Mouse (Mus musculus) cortical plate, adult 2 months (tissue): ENCODE data around the gene Gm5065. TPM values are rescaled to one million over a fixed set of nuclear protein-coding genes. Genes with fewer than 3 reads are reported as not detected.

Experiments used
- H3K27ac ChIP-seq: fragments of 200-500 bp; 2 replicates; pipeline ENCODE4 v1.5.1; 2012; ENCODE audit warnings: low read length, control low read depth, inconsistent platforms; ENCODE audit not compliant: insufficient read depth
- H3K4me1 ChIP-seq: fragments of 200-500 bp; 2 replicates; pipeline ENCODE4 v1.6.1; 2011; ENCODE audit warnings: low read length; ENCODE audit not compliant: control insufficient read depth, insufficient read depth
- H3K4me3 ChIP-seq: fragments of 200-500 bp; 2 replicates; pipeline ENCODE4 v1.5.1; 2011; ENCODE audit warnings: mild to moderate bottlenecking, low read length, control low read depth; ENCODE audit not compliant: insufficient read depth
- CTCF ChIP-seq: fragments of 200-500 bp; IDR thresholded peaks from 2 replicates; pipeline ENCODE4 v1.5.1; 2011; ENCODE audit warnings: mild to moderate bottlenecking, control low read depth, low read length; ENCODE audit not compliant: insufficient read depth; ENCODE audit errors: extremely low read depth
- POLR2A ChIP-seq: fragments of 200-500 bp; IDR thresholded peaks from 2 replicates; pipeline ENCODE4 v1.6.1; 2011; ENCODE audit warnings: mild to moderate bottlenecking, low read length, control low read depth; ENCODE audit not compliant: insufficient read depth; ENCODE audit errors: extremely low read depth
- polyA plus RNA-seq: library from polyadenylated mRNA; depleted of rRNA; stranded (reverse); fragments of >200 nt; gene quantifications from 2 replicates; pipeline ENCODE4 v1.2.3, GENCODE M21; 2012; rRNA removed

Gm5065 gene
- polyA plus RNA-seq = not detected in 2 replicates

DNA sequence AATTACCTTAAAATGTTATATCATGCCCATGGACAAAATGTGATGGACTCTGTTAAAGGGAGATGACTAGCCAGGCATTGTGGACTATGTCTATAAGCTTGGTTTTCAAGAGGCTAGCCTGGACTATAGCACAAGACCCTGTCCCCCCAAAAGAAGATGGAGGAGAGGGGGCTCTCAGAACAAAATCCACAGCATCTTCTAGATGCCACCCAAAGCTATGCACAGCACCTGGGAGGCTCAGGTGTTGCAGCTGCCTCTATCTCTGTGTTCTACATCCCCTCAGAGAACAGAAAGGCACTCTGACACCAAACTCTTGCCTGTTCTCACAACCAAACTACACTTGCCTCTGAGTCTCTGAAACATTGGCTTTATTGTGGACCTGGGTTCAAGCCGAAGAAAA lies at the start of gene Gm5065:
Gm5065 (plus strand) TSS at position 301 of the 400 bp plus-strand sequence.
- no peaks in the 10 kb centered on the region for H3K4me1 ChIP-seq
- TF ChIP-seq CTCF (no peak), POLR2A (no peak)
- H3K4me3 ChIP-seq = no peak within 1 kb of the TSS
- H3K27ac ChIP-seq = no peak within 1 kb of the TSS

DNA sequence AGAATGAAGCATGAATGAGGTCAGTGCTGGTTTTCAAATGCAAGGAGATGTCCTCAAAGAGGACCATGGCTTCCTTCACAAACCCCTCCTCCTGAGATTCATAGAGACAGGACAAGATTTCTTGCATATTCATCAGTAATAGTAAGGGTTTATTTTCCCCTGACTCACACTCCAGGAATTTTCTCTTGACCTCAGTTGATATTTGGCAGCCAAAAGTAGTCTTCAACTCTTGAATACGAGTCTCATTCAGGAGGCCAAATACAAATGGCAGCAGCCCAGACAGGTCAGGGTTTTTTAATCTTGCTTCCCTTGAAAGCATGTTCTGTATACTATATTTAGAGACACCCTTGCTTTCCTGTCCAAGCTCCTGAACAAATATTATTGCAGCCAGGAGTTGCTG lies 22.8 kb upstream of the Gm5065 start:
- no peak for TF ChIP-seq CTCF
- Histone ChIP-seq H3K27ac (no peak overlapping the region), H3K4me3 (no peak overlapping the region), H3K4me1 (no peaks in the 10 kb centered on the region)

DNA sequence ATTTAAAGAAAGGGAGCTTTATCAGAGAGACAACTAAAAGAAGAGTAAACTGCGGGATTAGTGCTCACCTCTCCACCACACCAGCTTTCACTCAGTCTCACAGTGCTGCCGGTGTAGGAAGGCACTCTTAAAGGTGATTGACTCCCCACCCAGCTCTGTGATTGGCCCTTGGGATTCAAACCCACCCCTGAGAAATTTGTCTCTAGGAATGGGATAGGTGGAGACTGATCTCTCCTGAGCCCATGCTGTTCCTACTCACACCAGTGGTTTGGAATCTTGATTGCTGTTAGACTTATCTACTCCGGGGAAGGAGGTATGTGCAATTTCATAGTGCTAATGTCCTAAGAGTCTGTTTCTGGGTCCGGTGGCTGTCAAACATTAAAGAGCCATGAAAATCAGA lies 598 bp downstream of the Gm5065 start, which contains the start of gene Nlrp2:
Nlrp2 (minus strand) TSS at position 101 of the 400 bp plus-strand sequence.
- no peak within 1 kb of the TSS for H3K27ac ChIP-seq
- H3K4me3 ChIP-seq = no peak within 1 kb of the TSS
- no peaks in the 10 kb centered on the region for H3K4me1 ChIP-seq
- TF ChIP-seq POLR2A (no peak), CTCF (no peak)

GRCm38 (mm10) chr7:5363599-5363998 lies 13.3 kb downstream of the Gm5065 start:
- no peak overlapping the region for H3K27ac ChIP-seq
- TF ChIP-seq CTCF (no peak), POLR2A (no peak)
- H3K4me3 ChIP-seq = no peak overlapping the region
- H3K4me1 ChIP-seq = no peaks in the 10 kb centered on the region

DNA sequence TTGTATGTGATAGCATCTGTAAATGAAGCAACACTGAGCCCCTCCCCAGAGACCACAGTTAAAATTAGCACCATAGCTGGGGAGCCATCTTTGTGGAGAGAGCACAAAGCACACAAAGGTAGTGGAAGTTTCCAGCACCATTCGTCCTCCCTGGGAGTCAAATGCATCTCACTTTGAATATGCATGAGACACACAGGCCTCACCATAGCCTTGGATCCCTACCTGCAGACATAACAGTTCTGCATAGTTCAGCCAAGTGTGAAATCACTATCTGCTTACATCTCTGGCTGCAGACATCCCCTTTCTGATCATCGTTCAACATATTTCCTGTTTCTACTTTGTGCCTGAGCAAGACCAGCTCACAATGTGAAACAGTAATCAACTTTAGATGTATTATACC lies 16.4 kb downstream of the Gm5065 start:
- TF ChIP-seq POLR2A (no peak), CTCF (no peak)
- Histone ChIP-seq H3K27ac (no peak overlapping the region), H3K4me1 (no peaks in the 10 kb centered on the region), H3K4me3 (no peak overlapping the region)

DNA sequence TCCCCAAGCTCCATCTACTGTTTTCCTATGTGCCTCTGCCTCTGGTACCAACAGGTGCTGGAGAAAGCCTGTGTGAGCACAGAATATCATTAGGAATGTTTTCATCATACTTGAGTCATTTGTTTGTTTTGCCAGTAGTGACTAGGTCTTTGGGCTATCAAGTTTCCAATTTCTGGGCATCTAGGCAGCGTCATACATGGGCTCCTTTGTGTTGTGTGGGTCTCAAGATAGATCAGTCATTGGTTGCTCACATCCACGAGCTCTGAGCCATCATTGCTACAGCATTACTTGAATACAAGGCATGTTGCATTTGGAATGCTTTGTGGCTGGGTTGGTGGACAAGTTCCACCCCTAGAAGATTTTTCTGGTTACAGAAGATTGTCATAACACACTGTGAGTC lies 55.9 kb downstream of the Gm5065 start:
- TF ChIP-seq POLR2A (no peak), CTCF (no peak)
- Histone ChIP-seq H3K4me3 (no peak overlapping the region), H3K27ac (no peak overlapping the region), H3K4me1 (no peaks in the 10 kb centered on the region)

Other genes starting within 250 kb of the Gm5065 start
- not detected in 2 replicates for gene Rfpl4, start 233.6 kb upstream of the Gm5065 start, polyA plus RNA-seq
- 0.27 and 0.36 TPM in 2 replicates for gene Rasl2-9, start 224.6 kb upstream of the Gm5065 start, polyA plus RNA-seq
- not detected in 2 replicates for gene Vmn1r55, start 200.9 kb upstream of the Gm5065 start, polyA plus RNA-seq
- gene Vmn1r56, start 153.8 kb upstream of the Gm5065 start, polyA plus RNA-seq = not detected in 2 replicates
- not detected in 2 replicates for gene Vmn1r57, start 132.0 kb upstream of the Gm5065 start, polyA plus RNA-seq
- not detected in 2 replicates for gene Nlrp2, start 498 bp downstream of the Gm5065 start, polyA plus RNA-seq
- gene Vmn1r58, start 62.9 kb downstream of the Gm5065 start, polyA plus RNA-seq = not detected in 2 replicates
- not detected in 2 replicates for gene Vmn1r59, start 106.2 kb downstream of the Gm5065 start, polyA plus RNA-seq
- not detected in 2 replicates for gene Vmn2r28, start 143.4 kb downstream of the Gm5065 start, polyA plus RNA-seq
- not detected in 2 replicates for gene Vmn1r60, start 196.8 kb downstream of the Gm5065 start, polyA plus RNA-seq